Mouse (Mus musculus) embryo, embryonic 10 days (tissue): ENCODE measurements around the gene Slc22a15.

Experiments used
- DNase-seq: peaks from one replicate; pipeline ENCODE4 v3.0.0-alpha.2; 2015; ENCODE audit warnings: low spot score

The Slc22a15 gene

GRCm38 (mm10) chr3:101807646-101808045 is 116.6 kb downstream of the Slc22a15 start:
- no peak for DNase-seq

GRCm38 (mm10) chr3:101806941-101807340 is 117.3 kb downstream of the Slc22a15 start:
- DNase-seq = no peak

GRCm38 (mm10) chr3:101806149-101806548 is 118.1 kb downstream of the Slc22a15 start:
- peak; percentile 92 for DNase-seq
